Mouse (Mus musculus): ENCODE results near the gene H3f3a.

GRCm38 (mm10) chr1:180768334-180769168, 45.2 kb downstream of the H3f3a start:
- TF ChIP-seq POLR2A (IDR thresholded peaks at IDR 0.05; ENCODE audit: insufficient read length, low read depth) (peak; percentile 54), TCF12 (IDR thresholded peaks at IDR 0.05; ENCODE audit: insufficient read depth, poor library complexity, severe bottlenecking) (no peak), USF1 (IDR thresholded peaks at IDR 0.05; ENCODE audit: low read depth) (no peak), MYOG (IDR thresholded peaks at IDR 0.05; ENCODE audit: control insufficient read depth in 1 of 3, insufficient read depth in 1 of 3, insufficient read length in 2 of 3, low read depth in 2 of 3) (no peak)

All from myocyte (in vitro differentiated cells).